Mouse (Mus musculus) right cerebral cortex, postnatal 36 days (tissue): ENCODE results near the gene Colgalt2.

Source experiments
- DNase-seq, 2 experiments: peaks; one replicate each; pipeline ENCODE4 v3.0.0; 2022; ENCODE audit warnings: low spot score in 2 of 2, mixed read lengths in 1 of 2

The Colgalt2 gene

DNA sequence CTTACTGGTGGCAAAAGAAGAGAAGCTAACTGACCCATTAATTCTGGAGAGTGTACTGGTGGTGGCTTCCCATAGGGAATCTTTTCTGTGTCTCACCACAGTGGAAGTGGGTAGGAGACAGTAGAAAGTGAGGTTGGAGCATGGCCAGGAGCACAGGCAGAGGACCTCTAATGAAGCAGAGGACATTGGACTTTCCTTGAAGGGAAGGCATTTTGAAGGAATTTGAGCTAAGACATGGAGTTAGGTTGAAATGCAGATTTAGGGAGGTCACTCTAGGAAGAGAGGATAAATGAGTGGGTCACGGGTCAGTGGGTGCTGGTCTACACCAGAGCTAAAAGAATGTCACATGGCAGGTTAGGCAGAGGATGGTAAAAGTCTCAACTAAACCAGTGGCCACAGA lies 91.2 kb downstream of the Colgalt2 start:
- no peak for DNase-seq

DNA sequence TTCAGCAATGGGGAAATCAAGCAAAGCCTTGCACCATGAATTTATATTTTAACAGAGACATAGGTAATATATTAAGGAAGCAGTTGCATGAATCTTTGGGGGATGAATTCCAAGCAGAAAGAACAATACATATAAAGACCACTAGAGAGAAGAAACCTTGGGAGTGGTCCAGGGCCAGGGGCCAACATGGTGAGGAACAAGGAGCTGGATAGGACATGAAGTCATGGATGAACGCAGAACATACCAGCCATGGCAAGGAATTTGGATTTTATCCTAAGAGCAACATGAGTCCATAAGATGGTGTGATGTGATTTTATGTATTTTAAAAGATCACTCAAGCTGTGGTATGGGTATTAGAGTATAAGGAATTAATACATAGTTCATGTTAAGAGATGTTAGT lies 92.6 kb downstream of the Colgalt2 start:
- no peak for DNase-seq

DNA sequence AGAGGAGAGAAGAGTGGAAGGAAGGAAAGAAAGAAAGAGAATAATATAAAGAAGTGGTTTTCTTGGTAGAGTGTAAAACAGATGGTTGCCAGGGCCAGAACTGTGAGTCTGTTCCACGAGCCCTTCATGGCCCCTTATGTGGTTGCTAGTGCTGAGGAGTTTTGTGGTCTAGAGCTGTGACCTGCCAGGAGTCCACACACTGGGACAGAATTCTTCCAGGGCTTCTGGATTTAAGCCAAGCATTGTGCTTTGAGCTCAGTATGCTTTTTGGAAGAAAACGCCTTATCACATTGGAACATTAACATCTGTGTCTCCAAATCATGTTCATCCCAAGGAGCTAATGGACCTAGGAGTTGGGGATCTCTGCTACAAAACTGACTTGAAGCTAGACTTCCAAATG lies 97.2 kb downstream of the Colgalt2 start:
- DNase-seq, result no peak

DNA sequence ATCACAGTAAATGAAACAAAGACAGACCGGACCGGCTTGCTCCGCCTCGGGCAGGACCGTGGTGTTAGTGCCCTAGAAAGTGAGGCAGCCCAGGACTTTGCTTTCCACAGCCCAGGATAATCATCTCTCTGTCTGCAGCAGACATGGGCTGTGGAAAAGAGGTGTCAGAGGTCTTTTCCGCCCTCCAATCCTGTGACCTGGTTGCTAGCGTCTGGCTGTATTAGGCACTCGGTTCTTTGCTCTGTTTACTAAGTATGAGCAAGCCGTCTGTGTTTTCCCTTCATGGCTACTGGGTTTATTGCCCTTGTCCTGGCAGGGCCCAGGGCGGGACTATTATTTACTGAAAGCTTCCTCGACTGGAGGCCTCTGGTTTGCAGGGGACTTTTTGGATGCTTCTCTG lies 98.0 kb downstream of the Colgalt2 start:
- no peak for DNase-seq

DNA sequence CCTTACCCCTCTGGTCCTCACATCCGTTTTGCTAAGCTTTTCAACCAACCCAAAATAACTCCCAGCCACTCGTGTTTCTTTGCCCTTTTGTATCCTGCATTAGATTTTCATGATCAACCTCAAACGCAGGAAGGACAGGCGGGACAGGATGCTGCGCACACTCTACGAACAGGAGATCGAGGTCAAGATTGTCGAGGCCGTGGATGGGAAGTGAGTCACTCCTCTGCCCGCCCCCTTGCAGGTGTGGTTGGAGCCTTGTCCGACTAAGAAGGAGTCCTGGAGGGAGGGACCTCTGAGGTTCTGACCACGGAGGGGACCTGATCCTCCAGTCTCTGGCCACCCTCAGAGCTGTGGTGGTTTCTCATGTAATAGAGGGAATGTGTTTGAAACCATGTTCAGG lies 100.2 kb downstream of the Colgalt2 start:
- DNase-seq, result no peak

DNA sequence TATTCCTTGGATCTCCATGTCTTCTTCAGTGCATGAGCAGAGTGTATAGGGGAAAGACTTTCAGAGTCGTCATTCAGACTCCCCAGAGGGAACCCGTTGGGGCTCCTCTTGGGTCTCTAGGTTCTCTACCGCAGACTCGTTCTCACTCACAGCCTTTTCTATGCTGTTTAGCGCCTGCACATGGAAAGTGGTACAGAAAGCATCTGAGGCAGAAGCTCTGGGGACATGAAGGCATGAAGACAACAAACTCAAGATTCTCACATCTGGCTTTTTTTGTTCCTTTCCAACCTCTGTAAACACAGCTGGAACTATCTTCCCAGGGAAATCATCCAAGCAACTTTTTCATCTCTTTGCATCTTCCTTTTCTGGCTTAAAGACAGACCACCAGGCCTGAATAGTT lies 106.5 kb downstream of the Colgalt2 start:
- no peak for DNase-seq

DNA sequence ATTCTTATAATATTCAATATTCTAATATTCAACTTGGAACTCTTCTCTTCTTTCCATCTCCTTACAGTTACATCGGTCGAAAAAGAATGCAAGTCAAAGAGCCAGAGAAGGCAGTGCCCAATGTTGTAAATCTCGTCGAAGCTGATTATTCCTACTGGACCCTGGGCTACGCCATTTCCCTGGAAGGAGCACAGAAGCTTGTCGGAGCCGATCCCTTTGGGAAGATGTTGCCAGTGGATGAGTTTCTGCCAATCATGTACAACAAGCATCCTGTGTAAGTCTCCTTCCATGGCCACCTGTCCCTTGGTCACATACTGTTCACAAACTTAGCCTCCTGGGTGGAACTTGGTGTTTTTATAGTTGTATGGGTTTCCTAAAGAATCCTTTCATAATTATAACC lies 107.1 kb downstream of the Colgalt2 start:
- no peak for DNase-seq

DNA sequence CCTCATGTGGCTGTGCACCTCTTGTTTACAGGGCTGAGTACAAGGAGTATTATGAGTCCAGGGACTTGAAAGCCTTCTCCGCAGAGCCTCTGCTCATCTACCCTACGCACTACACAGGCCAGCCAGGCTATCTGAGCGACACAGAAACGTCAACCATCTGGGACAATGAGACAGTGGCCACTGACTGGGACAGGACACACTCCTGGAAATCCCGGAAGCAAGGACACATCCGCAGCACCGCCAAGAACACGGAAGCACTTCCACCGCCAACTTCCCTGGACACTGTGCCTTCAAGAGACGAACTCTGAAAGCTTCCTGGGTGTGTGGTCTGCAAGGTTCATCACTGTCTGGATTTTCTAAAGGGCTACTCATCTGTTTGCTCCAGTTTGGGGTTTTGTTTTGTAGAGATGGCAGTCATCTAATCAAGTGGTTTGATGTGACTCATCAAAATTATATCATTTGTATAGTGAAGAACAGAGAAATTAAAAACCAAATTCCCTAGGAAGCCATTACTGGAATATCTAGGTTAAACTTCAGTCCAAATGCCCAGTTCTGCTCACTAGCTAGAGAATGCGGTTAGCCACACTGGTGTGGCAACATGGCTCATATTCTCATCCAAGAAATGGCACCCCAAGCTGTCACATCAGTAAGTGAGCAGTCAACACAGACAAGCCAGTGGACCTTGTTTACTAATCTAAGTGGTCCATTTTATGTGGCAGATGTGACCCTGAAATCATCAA lies 109.0 kb downstream of the Colgalt2 start:
- no peak for DNase-seq

DNA sequence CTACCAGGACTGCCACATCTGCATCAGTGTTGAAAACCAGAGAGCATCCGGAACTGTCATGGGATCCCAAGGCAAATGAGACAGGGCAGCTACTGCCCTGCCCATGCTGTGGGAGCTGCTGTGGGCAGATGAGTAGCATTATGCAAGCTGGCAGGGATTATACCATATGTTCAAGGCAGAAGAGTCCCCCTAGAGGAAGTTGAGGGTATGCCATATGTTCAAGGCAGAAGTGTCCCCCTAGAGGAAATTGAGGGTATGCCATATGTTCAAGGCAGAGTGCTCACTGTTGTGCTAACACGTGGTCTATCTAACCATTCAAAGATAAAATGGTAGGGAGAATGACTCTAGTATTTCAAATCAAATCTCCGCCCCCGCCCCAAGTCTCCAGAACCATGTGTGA lies 111.6 kb downstream of the Colgalt2 start:
- DNase-seq, result no peak

DNA sequence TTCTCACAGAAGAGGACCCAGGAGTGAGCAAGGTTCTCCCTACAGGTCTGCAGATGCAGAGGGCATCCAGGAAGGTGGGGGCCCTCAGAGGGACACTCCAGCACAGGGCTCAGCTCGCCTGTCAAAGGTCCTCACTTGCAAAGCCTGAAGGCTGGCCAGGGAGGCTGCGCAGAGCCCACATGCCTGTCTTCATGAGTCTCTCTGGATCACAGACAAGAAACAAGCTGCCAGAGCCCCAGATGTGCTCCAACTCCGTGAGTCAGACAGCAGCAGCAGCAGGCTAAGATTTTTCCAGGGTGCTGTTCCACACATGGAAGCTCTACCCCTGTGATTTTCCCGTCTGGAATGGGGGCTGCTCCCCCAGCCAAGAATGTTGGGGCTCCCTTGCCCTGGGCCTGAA lies 114.6 kb downstream of the Colgalt2 start:
- DNase-seq, result no peak

DNA sequence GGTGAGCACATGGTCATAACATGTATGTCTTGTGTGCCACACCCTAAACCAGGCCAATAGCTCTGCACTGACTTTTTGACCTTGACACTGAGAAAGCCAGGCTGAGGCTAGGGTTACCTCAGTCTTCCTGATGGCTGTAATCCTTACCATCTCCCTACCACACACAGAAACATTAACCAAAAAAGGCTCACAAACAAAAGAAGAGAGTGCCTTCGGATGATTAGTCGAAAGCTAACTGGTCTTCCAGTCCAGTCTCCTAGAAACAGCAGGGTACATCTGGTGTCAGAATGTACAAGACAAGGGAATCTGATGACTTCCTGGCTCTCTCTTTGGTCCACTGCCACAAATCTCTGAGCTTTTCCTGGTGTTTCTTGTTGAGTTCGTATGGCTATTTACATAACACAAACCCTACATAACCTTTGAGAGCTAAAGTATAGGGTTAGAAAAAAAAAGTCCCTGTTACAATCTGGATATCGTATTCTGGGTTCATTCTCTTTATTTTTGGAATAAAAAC lies 117.5 kb downstream of the Colgalt2 start:
- no peak for DNase-seq

DNA sequence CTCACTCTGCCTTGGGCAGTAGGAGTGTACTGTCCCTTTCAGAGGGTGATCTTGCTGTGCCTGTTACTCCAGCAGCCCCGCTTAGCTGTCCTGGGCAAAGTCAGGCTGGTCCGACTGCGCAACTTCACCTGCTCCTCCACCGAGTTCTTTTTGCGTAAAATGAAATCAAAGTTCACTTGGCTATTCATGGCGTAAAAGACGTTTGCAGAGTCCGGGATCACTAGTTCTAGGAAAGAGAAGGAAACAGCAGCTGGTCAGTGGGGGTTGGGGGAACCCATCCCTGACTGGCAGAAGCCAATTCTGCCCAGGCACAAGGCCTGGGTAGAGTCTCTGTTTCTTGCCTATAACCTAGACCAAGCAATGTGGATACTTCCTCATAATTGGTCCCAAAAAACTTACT lies 119.3 kb downstream of the Colgalt2 start:
- no peak for DNase-seq

DNA sequence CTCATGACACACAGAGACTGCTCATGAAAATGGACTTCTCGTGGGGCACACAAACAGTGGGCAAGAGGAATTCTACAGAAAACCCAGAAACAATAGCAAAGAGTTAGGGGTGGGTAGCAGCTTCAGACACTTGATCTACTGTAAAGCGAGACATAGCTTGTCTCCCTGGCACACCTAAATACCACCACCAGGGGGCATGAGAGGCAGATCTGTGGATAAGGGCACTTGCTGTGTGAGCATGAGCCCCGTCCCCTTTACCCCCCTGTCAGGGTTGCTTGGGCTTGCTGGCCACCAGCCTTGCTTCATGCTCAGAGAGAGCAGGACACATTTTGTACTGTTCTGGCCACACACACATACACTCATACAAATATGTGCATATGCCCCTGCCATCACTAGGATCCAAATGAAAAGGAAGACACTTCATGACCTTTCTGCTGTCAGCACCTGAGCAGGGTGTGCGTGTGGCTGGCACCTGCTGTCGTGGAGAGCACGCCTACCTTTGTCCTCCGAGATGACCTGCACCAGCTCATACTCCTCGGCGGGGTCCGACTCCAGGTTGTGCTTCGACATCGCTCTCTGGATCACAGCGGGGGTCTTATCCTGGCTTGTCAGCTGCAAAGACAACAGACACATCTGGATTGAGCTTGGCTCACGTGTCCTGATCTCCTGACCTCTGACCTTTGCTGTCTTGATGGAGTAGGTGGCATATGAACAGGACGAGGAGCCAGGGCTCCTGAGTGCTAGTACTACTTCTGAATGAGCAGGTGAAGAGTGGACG lies 121.4 kb downstream of the Colgalt2 start:
- DNase-seq, result no peak

DNA sequence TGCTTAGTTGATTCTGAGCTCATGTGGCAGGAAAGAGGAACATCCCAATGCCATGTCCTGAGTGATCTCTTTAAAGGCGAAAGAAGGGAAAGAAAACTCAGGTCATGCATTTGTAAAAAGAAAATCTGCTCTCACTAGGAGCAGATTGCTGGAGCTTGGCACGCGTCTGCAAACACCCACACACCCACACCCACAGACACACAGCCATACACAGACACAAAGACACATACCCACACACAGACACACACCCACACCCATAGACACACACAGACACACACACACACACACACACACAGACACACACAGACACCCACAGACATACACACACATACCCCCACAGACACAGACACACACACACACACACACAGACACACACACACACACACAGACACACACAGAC lies 122.6 kb downstream of the Colgalt2 start:
- peak; percentile 66 to 70 for DNase-seq

DNA sequence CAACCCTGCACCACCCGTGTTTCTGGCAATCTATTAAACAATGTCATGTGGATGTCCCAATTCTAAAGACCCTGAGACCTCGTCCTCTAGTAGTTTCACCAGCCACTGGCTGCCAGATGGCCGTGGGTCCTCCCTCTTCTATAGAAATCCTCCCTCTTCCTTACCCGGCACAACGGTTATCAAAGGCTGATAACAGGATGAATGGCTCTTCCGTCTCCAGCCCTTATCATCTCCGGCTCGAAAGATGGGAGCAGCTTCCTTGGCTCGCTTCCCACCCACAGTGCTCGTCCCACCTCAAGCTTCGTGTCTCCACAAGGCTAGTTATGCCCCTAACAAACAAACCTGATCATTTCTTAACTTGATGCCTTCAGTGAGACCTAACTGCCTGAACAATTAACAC lies 123.7 kb downstream of the Colgalt2 start:
- DNase-seq, result no peak

DNA sequence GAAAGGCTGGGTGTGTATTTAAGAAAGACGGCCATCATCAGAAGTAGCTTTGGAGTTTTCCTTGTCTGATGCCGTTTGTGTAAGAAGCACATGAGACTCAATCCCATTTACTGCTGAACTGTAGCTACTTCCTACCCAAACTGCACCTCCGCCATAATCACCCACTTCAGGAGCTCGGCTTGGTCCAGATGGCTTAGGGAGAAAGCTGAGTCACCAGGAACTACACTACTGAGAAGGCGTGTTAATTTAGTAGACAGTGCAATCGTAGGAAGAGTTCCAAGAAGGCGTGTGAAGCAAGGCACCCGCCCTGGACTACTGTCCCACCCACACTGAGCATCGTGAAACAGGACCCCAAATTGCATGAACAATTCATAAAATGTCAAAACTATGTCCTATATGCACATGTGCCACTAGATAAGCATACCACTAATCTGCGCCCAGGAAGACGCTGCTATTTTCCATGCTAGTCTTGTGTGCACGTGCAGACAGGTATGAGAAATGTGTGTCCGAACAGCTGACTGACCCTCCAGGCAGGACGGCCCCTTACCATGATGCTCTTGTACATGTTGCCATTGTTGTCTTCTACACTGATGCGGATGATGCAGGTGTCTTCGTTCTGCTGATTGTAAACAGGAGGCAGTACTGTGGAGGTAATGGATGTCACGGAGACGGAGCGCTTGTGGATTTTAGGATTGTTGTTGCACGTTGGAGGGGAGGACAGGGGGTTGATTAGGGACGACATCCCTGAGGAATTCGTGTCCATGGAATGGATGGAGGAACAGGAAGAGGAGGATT lies 124.7 kb downstream of the Colgalt2 start:
- peak; percentile 71 to 84 for DNase-seq

DNA sequence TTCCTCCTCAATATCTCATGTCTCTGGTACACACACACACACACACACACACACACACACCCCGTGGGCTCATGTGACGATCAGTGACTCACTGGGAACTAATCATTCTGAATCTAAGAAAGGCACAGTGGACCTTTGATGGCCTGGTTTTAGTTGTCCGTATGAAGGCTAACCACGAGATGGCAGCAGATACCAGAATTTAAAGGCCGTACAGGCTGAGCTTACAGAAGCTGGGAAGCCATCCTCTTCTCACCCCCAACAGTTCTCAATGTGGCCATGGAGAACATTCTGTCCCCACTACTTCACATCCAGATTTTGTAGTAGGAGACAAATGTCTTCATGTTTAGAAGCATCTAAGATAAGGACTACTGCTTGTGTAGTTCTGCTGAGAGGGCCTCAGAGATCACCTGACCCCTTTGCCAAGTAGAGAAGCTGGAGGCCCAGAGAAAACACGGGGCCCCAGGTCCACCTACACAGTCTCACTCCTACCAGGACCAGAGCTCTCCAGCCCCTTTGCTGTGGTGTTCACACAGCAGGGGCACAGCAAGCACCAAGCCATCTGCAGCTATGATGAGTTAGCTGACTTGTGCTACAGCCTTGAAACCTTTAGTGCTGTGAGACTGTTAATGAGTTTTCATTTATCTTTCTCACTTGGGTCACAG lies 125.5 kb downstream of the Colgalt2 start:
- DNase-seq, result peak; percentile 71 to 74

DNA sequence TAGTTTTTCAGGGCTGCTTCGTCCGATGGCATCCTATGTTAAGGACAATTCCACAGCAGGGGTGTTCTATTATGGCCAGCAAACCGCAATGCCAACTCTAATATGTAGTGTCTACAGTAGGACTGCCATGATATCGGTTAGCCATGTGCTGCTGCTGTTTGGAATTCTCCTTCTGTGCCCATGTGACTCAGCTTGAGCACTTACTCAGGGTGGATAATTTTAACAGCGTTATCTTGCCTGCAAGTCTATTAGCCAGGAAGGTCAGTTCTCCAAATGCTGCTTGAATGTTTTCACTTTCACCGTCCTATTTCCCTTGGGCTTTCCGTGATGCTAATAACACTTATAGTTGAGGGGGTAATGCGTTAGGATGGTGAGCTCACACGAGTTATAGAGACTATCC lies 126.5 kb downstream of the Colgalt2 start:
- DNase-seq, result no peak

DNA sequence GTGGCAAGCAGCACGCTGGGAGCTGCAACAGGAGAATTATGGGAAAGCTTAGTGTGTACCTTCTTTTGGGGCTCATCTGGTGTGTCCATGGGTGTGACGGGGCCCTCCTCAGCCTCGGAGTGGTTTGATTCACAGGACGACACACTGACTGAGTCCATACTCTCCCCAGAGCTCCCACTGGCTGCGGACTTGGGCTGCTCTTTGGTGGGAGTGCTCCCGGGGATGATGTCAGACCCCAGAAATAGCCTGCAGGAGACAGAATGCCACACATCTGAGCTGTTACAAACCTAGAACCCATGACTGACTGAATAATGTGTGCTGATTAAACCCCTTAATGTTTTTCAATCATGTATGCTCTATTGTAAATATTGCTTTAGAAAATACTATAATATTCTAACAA lies 128.6 kb downstream of the Colgalt2 start:
- no peak for DNase-seq

DNA sequence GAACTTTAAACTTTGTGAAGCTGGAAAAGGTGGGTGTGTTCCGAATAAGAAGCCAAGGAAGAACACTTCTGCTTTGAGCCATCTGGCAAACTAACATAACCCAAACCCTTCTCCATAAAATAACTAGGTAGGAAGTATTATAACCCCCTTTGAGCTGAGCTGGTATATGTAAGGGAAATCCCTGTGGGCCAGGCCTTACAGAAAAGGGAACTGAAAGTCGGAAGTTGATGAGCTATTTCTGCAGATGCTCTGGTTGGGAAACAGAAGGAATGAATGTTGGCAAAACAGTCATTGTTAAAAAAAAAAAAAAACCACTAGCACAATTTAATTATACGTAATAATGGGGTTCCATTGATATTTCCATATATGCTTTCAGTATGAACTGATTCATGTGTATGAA lies 129.1 kb downstream of the Colgalt2 start:
- no peak for DNase-seq

DNA sequence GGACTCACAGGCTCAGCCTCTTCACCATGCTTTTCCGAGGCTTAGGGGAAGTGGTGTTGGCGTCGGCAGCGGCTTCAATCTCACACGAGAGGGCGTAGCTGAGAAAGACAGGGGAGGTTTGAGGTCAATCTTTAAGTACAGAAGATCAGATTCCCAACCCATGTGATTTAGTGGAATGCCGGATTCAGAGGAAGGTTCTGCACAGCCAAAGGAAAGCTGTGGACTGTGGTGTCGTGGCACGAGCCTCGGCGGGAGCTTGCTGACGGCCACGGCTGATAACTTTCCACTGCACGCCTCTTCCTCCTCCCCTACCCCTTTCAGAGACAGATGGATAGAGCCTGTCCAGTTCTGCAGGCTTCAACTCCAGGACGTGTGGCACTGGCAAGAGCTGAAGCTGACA lies 131.9 kb downstream of the Colgalt2 start:
- DNase-seq, result no peak

DNA sequence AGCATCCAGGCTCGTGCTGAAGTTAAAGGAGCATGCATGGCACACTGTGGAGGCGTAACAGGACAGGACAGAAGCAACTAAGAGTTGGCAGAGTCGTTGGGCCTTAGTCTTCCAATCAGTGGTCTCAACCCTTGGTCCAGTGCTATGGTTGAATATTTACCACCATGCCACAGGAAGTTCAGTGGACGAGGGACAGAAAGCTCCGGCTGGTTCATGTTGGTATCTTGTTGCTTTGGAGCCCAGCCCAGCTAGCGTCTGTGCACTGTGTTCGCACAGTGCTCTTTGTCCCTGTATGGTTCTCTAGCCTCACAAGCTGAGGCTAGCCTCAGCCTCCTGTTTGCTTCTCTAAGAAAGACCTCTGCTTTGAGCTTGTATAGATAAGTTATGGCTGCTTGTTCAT lies 134.9 kb downstream of the Colgalt2 start:
- DNase-seq, result no peak
